Mouse (Mus musculus): ENCODE measurements around the gene Btbd7. TPM values are rescaled to one million over a fixed set of nuclear protein-coding genes. Genes with fewer than 3 reads are reported as not detected.

The Btbd7 gene
- polyA plus RNA-seq, 1 experiment: 0.35 TPM

DNA sequence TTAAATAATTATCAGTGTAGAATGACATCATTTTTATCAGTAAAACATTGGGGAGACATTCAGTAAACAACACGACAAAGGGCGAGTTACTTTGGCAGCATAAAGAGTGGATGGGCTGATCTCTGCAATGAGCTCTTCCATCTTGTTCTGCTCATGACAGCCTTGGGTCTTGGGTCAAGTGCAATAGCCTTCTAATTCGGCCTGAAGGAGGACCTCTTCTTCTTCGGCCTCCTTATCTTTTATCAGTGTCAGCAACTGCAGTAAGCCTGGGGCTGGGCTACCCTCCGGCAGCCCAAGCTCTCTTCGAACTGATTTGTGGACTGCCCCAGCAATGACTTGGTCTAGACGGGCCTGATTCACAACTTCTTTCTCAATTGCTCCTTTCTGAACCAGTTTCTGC is 136.2 kb downstream of the Btbd7 start:
- H3K4me1 ChIP-seq: peaks cover 34% of the 10 kb centered on the region
- H3K9me3 ChIP-seq: 0 out of 2 replicates have a peak, but pooled peaks cover under 1% of the 10 kb centered on the region
- TF ChIP-seq FLI1 (IDR thresholded peaks at IDR 0.05; ENCODE audit: low read length): no peak
- TF ChIP-seq GATA1 (IDR thresholded peaks at IDR 0.05; ENCODE audit: borderline replicate concordance, low read length): no peak
- H3K27me3 ChIP-seq (replicated peaks): no peaks in the 10 kb centered on the region
- H3K4me3 ChIP-seq (replicated peaks): no peak overlapping the region
- H3K36me3 ChIP-seq (replicated peaks; ENCODE audit: low read length): peaks cover 18% of the 10 kb centered on the region

DNA sequence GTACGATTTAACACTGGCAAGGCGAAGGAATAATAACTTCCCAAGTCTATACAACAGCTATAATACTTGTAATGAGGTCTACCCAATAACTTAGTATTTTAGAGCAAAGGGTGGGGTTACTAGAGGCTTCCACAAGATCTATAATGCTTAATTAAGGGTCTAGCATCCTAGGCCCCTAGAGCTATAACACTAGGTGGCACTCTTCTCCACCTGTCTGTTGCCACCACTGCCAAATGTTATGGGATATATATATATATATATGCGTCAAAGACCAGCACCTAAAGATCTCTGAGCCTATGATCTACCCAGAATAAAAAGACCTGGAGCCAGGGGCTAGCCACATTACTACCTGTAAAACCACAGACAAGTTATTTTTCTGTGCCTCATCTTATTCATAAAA is 138.0 kb downstream of the Btbd7 start:
- H3K9me3 ChIP-seq: peaks cover 6% of the 10 kb centered on the region
- TF ChIP-seq FLI1 (IDR thresholded peaks at IDR 0.05; ENCODE audit: low read length) (no peak), GATA1 (IDR thresholded peaks at IDR 0.05; ENCODE audit: borderline replicate concordance, low read length) (no peak)
- H3K27me3 ChIP-seq (replicated peaks): no peaks in the 10 kb centered on the region
- H3K36me3 ChIP-seq (replicated peaks; ENCODE audit: low read length): peaks cover 11% of the 10 kb centered on the region
- no peak overlapping the region for H3K4me3 ChIP-seq (replicated peaks)
- peaks cover 43% of the 10 kb centered on the region for H3K4me1 ChIP-seq

DNA sequence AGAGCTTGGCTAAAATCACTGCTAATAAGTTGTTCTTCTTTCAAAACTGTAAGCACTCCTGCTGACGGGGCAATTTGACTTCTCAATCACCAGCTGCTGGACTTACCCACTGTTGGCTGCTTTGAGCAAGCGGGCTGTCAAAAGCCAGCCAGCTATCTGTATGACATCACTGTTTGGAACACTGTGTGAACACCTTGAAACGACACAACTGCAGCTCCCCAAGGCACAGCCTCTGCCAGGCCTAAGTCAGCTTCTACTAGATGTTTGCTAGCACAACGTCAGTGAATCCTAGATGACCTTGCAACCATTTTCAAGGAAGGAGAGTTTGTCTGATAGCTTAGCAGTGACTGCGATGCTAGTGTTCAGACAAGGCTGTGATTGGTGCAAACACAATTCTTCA is 139.2 kb downstream of the Btbd7 start:
- Histone ChIP-seq H3K27me3 (replicated peaks) (no peaks in the 10 kb centered on the region), H3K4me3 (replicated peaks) (no peak overlapping the region), H3K36me3 (replicated peaks; ENCODE audit: low read length) (peaks cover 11% of the 10 kb centered on the region), H3K4me1 (peaks cover 45% of the 10 kb centered on the region), H3K9me3 (peaks cover 6% of the 10 kb centered on the region)
- TF ChIP-seq FLI1 (IDR thresholded peaks at IDR 0.05; ENCODE audit: low read length): no peak
- TF ChIP-seq GATA1 (IDR thresholded peaks at IDR 0.05; ENCODE audit: borderline replicate concordance, low read length): no peak

DNA sequence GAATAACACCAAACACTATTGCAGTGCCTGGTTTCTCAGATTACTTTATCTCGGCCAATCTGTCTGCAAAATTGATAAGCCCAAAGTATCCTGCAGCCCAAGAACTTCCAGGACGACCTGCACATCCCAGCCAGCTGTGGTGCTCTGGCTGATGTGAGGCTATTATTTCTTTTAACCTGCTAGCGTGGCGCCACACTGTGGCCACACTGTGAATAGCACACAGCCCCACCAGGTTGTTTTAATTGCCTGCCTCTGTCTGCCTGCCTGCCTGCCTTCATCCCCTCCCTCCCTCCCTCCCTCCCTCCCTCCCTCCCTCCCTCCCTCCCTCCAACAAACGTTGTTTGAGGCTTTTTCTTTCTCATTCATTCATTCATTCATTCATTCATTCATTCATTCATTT is 144.9 kb downstream of the Btbd7 start:
- TF ChIP-seq GATA1 (IDR thresholded peaks at IDR 0.05; ENCODE audit: borderline replicate concordance, low read length) (no peak), FLI1 (IDR thresholded peaks at IDR 0.05; ENCODE audit: low read length) (no peak)
- no peak overlapping the region for H3K4me3 ChIP-seq (replicated peaks)
- H3K36me3 ChIP-seq (replicated peaks; ENCODE audit: low read length): peaks cover 5% of the 10 kb centered on the region
- peaks cover 6% of the 10 kb centered on the region for H3K9me3 ChIP-seq
- H3K4me1 ChIP-seq: peaks cover 71% of the 10 kb centered on the region
- H3K27me3 ChIP-seq (replicated peaks): no peaks in the 10 kb centered on the region

DNA sequence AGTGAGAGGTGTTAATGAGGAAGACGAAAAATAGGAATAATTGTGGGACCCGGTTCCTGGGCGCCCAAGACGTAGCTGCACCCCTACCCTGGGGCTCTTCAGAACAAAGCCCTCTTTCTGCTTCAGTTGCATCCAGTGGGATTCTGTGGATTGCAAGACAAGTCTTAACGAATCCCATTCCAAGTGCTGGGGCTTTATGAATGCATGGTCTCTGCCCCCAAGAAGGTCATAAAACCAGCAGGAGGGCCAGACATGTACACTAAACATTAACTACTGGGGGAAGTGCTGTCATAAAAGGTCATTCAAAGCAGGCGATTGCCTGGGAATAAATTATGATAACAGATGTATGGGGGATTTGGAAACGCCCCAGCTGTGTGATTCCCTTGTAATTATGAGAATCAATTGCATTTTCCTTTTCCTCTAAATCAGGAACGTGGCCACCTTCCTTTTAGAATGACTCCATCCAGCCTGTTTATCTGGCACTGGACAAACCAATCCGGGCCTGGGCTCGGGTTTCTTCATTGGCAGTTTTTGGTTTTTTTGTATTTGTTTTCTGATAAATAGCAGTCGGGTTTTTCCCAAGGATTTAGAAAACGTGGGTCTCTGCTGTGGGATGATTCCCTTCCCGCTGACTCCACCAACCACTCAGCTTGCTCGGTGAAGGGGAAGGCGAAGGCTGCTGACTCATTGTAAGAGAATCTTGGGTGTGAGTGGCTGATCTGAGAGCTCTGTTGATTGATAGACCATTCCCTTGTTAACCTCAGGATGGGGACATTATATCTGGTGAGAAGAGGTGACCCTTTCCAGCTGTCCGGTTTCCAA is 147.3 kb downstream of the Btbd7 start:
- Histone ChIP-seq H3K27me3 (replicated peaks) (peaks cover 2% of the 10 kb centered on the region), H3K9me3 (peaks cover 7% of the 10 kb centered on the region), H3K36me3 (replicated peaks; ENCODE audit: low read length) (no peaks in the 10 kb centered on the region), H3K4me1 (peaks cover 68% of the 10 kb centered on the region), H3K4me3 (replicated peaks) (no peak overlapping the region)
- TF ChIP-seq GATA1 (IDR thresholded peaks at IDR 0.05; ENCODE audit: borderline replicate concordance, low read length): no peak
- no peak for TF ChIP-seq FLI1 (IDR thresholded peaks at IDR 0.05; ENCODE audit: low read length)

Other genes starting within 250 kb of the Btbd7 start
- gene Itpk1, start 173.5 kb downstream of the Btbd7 start, polyA plus RNA-seq (2012; ENCODE audit: insufficient read depth, low replicate concordance): 15.7 and 19.2 TPM in 2 replicates
- 3.3 TPM in 1 of 2 replicates, not detected in the other for gene Moap1, start 134.8 kb downstream of the Btbd7 start, polyA plus RNA-seq (2012; ENCODE audit: insufficient read depth, low replicate concordance)
- gene Tmem251, start 134.7 kb downstream of the Btbd7 start, polyA plus RNA-seq (2012; ENCODE audit: insufficient read depth, low replicate concordance): 1.2 and 2.4 TPM in 2 replicates
- gene Gm28051, start 120.7 kb downstream of the Btbd7 start, polyA plus RNA-seq (2012; ENCODE audit: insufficient read depth, low replicate concordance): not detected in 2 replicates
- 10.4 TPM in 1 of 2 replicates, not detected in the other for gene Gon7, start 120.7 kb downstream of the Btbd7 start, polyA plus RNA-seq (2012; ENCODE audit: insufficient read depth, low replicate concordance)
- gene Ubr7, start 120.5 kb downstream of the Btbd7 start, polyA plus RNA-seq (2012; ENCODE audit: insufficient read depth, low replicate concordance): 4.4 and 11.3 TPM in 2 replicates
- gene Gm20604, start 119.8 kb downstream of the Btbd7 start, polyA plus RNA-seq (2012; ENCODE audit: insufficient read depth, low replicate concordance): 0.82 TPM in 1 of 2 replicates, not detected in the other
- not detected in 2 replicates for gene Cox8c, start 20.8 kb upstream of the Btbd7 start, polyA plus RNA-seq (2012; ENCODE audit: insufficient read depth, low replicate concordance)
- gene Unc79, start 70.4 kb upstream of the Btbd7 start, polyA plus RNA-seq (2012; ENCODE audit: insufficient read depth, low replicate concordance): 0.06 TPM in 1 of 2 replicates, not detected in the other